ENCODE assay signal across 7 mouse cellular contexts in genomic region chr11:24679581-24679980, GRCm38 (mm10).
"Had no signal": no experiment of that assay in that cellular context is flagged by ENCODE, and none has a peak within 500 bp of the region (broad histone marks: within the 10 kb centered on the region; RNA-seq: fewer than 3 reads in every experiment).

No protein-coding gene starts in this region.

- DNase-seq: kidney, adult 8-10 months; kidney, postnatal 25 days; liver; liver, embryonic 13.5 days; liver, postnatal 0 days; lung, postnatal 14 days; thymus, postnatal 36 days had no signal
